Mouse (Mus musculus): ENCODE results near the gene Fut7. TPM values are rescaled to one million over a fixed set of nuclear protein-coding genes. Genes with fewer than 3 reads are reported as not detected.

Gene Fut7
- total and polyA plus RNA-seq, 3 experiments: 0.17 to 0.57 (median 0.17) TPM

DNA sequence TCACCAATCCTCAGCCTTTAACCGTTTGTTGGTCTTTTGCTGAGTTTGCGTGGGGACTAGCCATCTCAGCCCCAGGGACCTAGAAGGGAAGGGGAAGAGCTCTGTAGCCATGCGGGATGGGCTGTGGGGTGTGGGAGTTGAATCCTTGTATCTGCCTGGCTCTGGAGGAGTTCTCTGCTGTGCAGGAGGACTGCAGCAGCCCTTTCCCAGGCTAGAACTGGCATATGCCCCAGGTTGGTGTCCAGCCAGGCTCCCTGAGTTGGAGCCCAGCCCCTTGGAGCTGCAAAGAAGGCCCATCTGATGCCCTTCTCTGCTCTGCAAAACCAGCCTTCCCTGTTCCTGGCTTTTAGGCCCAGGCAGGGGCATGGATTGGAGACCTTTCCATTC lies 26.5 kb upstream of the Fut7 start:
- H3K4me1 ChIP-seq (ENCODE audit: control insufficient read depth in 1 of 2, insufficient read depth in 2 of 2): no peaks in the 10 kb centered on the region
- no peaks in the 10 kb centered on the region for H3K79me2 ChIP-seq (replicated peaks; ENCODE audit: control insufficient read depth, extremely low read depth, insufficient read depth, poor library complexity, severe bottlenecking)
- no peaks in the 10 kb centered on the region for H3K9me3 ChIP-seq (replicated peaks; ENCODE audit: low read length)
- no peak for DNase-seq (ENCODE audit: extremely low read depth)
- H3K27me3 ChIP-seq (replicated peaks): peaks cover 90% of the 10 kb centered on the region
- TF ChIP-seq MXI1 (IDR thresholded peaks at IDR 0.05; ENCODE audit: low read depth, low read length): no peak
- H3K36me3 ChIP-seq (replicated peaks in 1 of 2; ENCODE audit: control insufficient read depth in 1 of 2, insufficient read depth in 1 of 2, low read length in 1 of 2): no peaks in the 10 kb centered on the region
- H3K4me3 ChIP-seq (replicated peaks in 1 of 3; ENCODE audit: low read depth in 2 of 3, low read length in 2 of 3, poor library complexity in 1 of 3): no peak overlapping the region
- in situ Hi-C loops (cut with MboI; ENCODE audit: low pct_ligation_motif_present, low pct_unique_long_range_greater_than_20kb, low sequenced_read_pairs) (no loop called here), dilution Hi-C loops (cut with MboI; ENCODE audit: extremely low pct_ligation_motif_present, extremely low pct_unique_long_range_greater_than_20kb, low sequenced_read_pairs) (no loop called here)
- H3K4me2 ChIP-seq (ENCODE audit: insufficient read depth, low read depth, poor library complexity, severe bottlenecking): no peak overlapping the region
- H3K9ac ChIP-seq (ENCODE audit: insufficient read depth, low read depth): no peak overlapping the region
- no peak overlapping the region for H3K27ac ChIP-seq (ENCODE audit: insufficient read depth, low read depth)

DNA sequence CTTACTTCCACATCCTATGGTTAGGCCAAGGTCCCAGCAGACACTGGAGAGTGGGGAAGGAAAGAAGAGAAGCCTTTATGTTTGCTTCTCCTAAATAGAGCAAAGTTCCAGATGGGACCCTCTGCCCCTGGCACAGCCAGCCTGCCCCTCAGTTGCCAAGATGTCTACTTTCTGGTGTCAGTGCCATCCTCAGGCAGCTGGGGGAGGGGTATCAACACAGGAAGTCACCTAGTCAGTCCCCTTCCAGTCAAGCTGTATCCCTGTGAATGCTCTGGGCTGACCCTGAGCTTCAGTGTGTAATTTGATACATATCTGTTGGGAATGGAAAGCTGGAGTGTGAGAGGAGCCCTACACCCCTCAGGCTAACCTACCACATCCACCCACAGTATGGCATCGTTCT lies 26.1 kb upstream of the Fut7 start:
- TF ChIP-seq POLR2AphosphoS2 (IDR thresholded peaks at IDR 0.05; ENCODE audit: low read depth, low read length) (no peak), SMC3 (IDR thresholded peaks at IDR 0.05; ENCODE audit: low read depth, low read length) (no peak), RCOR1 (conservative IDR thresholded peaks at IDR 0.05; ENCODE audit: low read depth, low read length) (no peak), EP300 (IDR thresholded peaks at IDR 0.05; ENCODE audit: low read length) (no peak), IRF4 (IDR thresholded peaks at IDR 0.05; ENCODE audit: low read depth, low read length) (no peak), POLR2A (IDR thresholded peaks at IDR 0.05; ENCODE audit: low read depth, low read length) (no peak), MAZ (IDR thresholded peaks at IDR 0.05; ENCODE audit: low read depth, low read length) (no peak), ETS1 (conservative IDR thresholded peaks at IDR 0.05; ENCODE audit: low read depth, low read length) (no peak), JUN (IDR thresholded peaks at IDR 0.05; ENCODE audit: insufficient read depth, low read depth, low read length) (no peak), MAX (IDR thresholded peaks at IDR 0.05; ENCODE audit: low read length) (no peak), USF1 (IDR thresholded peaks at IDR 0.05; ENCODE audit: low read depth, low read length) (no peak), ZC3H11A (IDR thresholded peaks at IDR 0.05; ENCODE audit: low read depth, low read length) (no peak), UBTF (IDR thresholded peaks at IDR 0.05; ENCODE audit: low read depth, low read length) (no peak)
- H3K27ac ChIP-seq (ENCODE audit: insufficient read depth, low read depth): no peak overlapping the region
- H3K9me3 ChIP-seq (replicated peaks; ENCODE audit: low read length): no peaks in the 10 kb centered on the region
- no peak overlapping the region for H3K9ac ChIP-seq (ENCODE audit: insufficient read depth, low read depth)
- no peak for DNase-seq (ENCODE audit: extremely low read depth)
- H3K4me2 ChIP-seq (ENCODE audit: insufficient read depth, low read depth, poor library complexity, severe bottlenecking): no peak overlapping the region
- H3K27me3 ChIP-seq (replicated peaks): peaks cover 90% of the 10 kb centered on the region
- dilution Hi-C loops (cut with MboI; ENCODE audit: extremely low pct_ligation_motif_present, extremely low pct_unique_long_range_greater_than_20kb, low sequenced_read_pairs) (no loop called here), in situ Hi-C loops (cut with MboI; ENCODE audit: low pct_ligation_motif_present, low pct_unique_long_range_greater_than_20kb, low sequenced_read_pairs) (no loop called here)
- H3K4me3 ChIP-seq (replicated peaks in 1 of 3; ENCODE audit: low read depth in 2 of 3, low read length in 2 of 3, poor library complexity in 1 of 3): no peak overlapping the region
- H3K4me1 ChIP-seq (ENCODE audit: control insufficient read depth in 1 of 2, insufficient read depth in 2 of 2): no peaks in the 10 kb centered on the region
- no peaks in the 10 kb centered on the region for H3K79me2 ChIP-seq (replicated peaks; ENCODE audit: control insufficient read depth, extremely low read depth, insufficient read depth, poor library complexity, severe bottlenecking)
- H3K36me3 ChIP-seq (replicated peaks in 1 of 2; ENCODE audit: control insufficient read depth in 1 of 2, insufficient read depth in 1 of 2, low read length in 1 of 2): no peaks in the 10 kb centered on the region

DNA sequence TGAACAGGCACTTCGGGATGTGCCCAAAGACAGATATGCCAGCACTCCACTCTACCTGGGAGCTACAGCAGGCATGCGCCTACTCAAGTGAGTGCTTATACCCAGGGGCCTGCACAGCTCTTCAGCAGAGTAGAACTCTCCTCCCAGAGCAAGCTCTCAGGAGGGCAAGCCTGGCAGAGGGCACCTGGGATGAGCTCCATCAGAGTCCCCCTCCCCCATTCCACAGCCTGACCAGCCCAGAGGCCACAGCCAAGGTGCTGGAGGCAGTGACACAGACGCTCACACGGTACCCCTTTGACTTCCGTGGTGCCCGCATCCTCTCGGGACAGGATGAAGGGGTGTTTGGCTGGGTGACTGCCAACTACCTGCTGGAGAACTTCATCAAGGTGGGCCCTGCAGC lies 25.0 kb upstream of the Fut7 start:
- no peak for DNase-seq (ENCODE audit: extremely low read depth)
- dilution Hi-C loops (cut with MboI; ENCODE audit: extremely low pct_ligation_motif_present, extremely low pct_unique_long_range_greater_than_20kb, low sequenced_read_pairs): no loop called here
- H3K4me3 ChIP-seq (replicated peaks in 1 of 3; ENCODE audit: low read depth in 2 of 3, low read length in 2 of 3, poor library complexity in 1 of 3): no peak overlapping the region
- H3K79me2 ChIP-seq (replicated peaks; ENCODE audit: control insufficient read depth, extremely low read depth, insufficient read depth, poor library complexity, severe bottlenecking): no peaks in the 10 kb centered on the region
- in situ Hi-C loops (cut with MboI; ENCODE audit: low pct_ligation_motif_present, low pct_unique_long_range_greater_than_20kb, low sequenced_read_pairs): no loop called here
- no peak overlapping the region for H3K9ac ChIP-seq (ENCODE audit: insufficient read depth, low read depth)
- no peaks in the 10 kb centered on the region for H3K9me3 ChIP-seq (replicated peaks; ENCODE audit: low read length)
- H3K27me3 ChIP-seq (replicated peaks): peaks cover 93% of the 10 kb centered on the region
- no peak overlapping the region for H3K4me2 ChIP-seq (ENCODE audit: insufficient read depth, low read depth, poor library complexity, severe bottlenecking)
- no peaks in the 10 kb centered on the region for H3K4me1 ChIP-seq (ENCODE audit: control insufficient read depth in 1 of 2, insufficient read depth in 2 of 2)
- TF ChIP-seq TBP (conservative IDR thresholded peaks at IDR 0.05; ENCODE audit: low read depth, low read length): no peak
- TF ChIP-seq CHD2 (IDR thresholded peaks at IDR 0.05; ENCODE audit: low read length): no peak
- no peak for TF ChIP-seq NELFE (IDR thresholded peaks at IDR 0.05; ENCODE audit: low read depth, low read length)
- H3K36me3 ChIP-seq (replicated peaks in 1 of 2; ENCODE audit: control insufficient read depth in 1 of 2, insufficient read depth in 1 of 2, low read length in 1 of 2): no peaks in the 10 kb centered on the region
- H3K27ac ChIP-seq (ENCODE audit: insufficient read depth, low read depth): no peak overlapping the region

Measured in CH12.LX (cell line).